Mouse (Mus musculus) spleen, adult 2 months (tissue): Measurements from ENCODE around the gene Grin1.

ENCODE experiments used
- CTCF ChIP-seq: fragments of 200-500 bp; IDR thresholded peaks from 2 replicates; pipeline ENCODE4 v1.5.1; 2011; ENCODE audit warnings: mild to moderate bottlenecking, inconsistent platforms; ENCODE audit not compliant: insufficient read depth, insufficient read length, insufficient replicate concordance; ENCODE audit errors: extremely low read depth
- POLR2A ChIP-seq: fragments of 200-500 bp; IDR thresholded peaks from 2 replicates; pipeline ENCODE4 v1.6.1; 2011; ENCODE audit warnings: low read depth, low read length, inconsistent platforms

DNA sequence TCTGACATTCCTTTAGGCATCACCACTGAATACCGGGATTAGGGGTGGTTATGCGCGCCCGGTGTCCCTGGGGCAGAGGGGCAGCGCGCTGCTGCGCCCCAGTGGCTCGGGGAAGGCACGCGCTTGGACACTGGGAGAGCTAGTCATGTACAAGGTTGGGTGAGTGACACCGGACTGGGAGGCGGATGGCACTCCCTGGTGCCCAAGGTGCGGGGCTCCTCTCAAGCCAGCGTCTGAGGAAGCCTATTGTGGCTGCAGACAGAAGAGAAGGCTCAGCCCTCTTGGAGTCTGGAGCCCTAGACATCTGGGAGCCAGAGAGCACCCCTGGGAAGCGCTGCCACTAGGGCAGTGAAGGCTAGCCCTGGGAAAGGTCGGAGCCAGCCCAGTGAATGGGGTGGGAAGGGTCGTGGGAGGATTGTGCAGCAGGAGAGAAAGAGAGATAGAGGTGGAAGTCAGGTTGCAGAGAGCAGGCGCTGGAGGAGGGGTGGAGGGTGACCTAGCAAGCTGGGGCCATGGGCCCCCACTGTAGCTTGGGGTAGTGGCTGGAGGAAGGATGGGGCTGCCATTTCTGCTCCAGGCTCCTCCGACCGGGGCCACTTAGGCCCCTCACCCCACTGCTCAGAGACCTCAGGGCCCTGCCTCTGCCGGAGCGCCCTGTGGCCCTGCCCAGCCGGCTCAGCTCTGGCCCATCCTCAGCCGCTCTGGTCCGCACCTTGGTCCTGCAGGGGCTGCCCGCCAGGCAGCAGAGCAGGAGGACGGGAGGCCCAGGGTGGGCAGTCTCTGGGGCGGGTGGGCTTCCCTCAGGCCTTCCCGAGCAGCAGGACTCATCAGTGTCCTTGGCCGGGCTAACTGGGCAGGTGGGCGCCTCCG, 27.6 kb downstream of the Grin1 start:
- TF ChIP-seq CTCF (no peak), POLR2A (no peak)
